Mouse (Mus musculus): ENCODE measurements around the gene Tgm2.

DNA sequence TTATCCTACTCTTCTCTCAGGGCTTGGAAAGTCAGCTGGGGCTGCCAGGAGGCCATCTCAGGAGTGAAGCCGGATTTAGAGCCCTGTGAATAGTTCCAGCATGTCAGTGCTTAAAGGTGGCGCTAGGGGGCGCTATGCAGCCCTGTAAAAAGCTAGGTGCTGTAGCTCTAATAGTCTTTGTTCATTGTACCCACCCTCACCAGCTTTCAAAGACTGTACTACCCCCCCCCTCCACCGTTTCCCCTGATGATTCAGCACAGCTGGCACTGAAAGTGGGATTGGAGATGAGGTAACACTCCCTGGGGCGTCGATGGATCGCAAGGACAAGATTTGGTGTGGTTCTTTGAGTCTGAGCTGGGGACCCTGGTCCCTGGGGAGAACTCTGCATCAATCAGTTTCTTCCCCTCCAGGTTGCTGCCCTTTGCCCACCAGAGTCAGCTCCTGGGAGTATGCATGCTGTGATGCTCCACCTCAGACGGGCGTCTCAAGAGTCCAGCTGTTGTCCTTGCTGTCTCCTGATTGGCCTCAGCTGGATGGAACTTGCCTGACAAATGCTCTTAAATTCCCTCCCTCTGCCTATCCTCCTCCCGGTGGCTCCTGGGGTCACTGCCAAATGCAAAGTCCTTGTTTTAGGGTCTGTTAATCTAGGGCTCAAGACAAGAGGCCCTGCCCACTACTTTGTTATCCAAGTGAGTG is 48.9 kb upstream of the Tgm2 start:
- peak; percentile 88; the same call in 1 of the 2 replicates for TF ChIP-seq CTCF (IDR thresholded peaks at IDR 0.05; ENCODE audit: extremely low read depth, insufficient read length, insufficient replicate concordance, low read depth, low read length)
- TF ChIP-seq POLR2A (IDR thresholded peaks at IDR 0.05; ENCODE audit: low read depth, low read length): no peak

All from small intestine, adult 2 months (tissue).